Mouse (Mus musculus) C2C12 (cell line): Measurements from ENCODE around the gene Gm21972.

ENCODE experiments used
- CEBPB ChIP-seq: IDR thresholded peaks from one replicate; pipeline ENCODE4 v1.6.1; 2011; ENCODE audit warnings: low read depth, mild to moderate bottlenecking, control low read depth, moderate library complexity
- CTCF ChIP-seq: IDR thresholded peaks from one replicate; pipeline ENCODE4 v1.5.1; 2011; ENCODE audit not compliant: control insufficient read depth, insufficient read depth, insufficient read length
- MAX ChIP-seq: IDR thresholded peaks from one replicate; pipeline ENCODE4 v1.6.1; 2011; ENCODE audit warnings: mild to moderate bottlenecking, control low read depth
- MYOG ChIP-seq: IDR thresholded peaks from one replicate; pipeline ENCODE4 v1.6.1; 2011; ENCODE audit not compliant: control insufficient read depth, insufficient read length; ENCODE audit errors: extremely low read depth
- USF1 ChIP-seq: IDR thresholded peaks from one replicate; pipeline ENCODE4 v1.6.1; 2011; ENCODE audit warnings: low read depth, mild to moderate bottlenecking, control low read depth, moderate library complexity

GRCm38 (mm10) chr1:86154824-86155164, 21.4 kb downstream of the Gm21972 start:
- TF ChIP-seq CTCF (no peak), CEBPB (no peak), USF1 (no peak), MAX (no peak), MYOG (no peak)
